Mouse (Mus musculus) stomach, adult 2 months (tissue): Measurements from ENCODE around the gene Rhbdl1. TPM values are rescaled to one million over a fixed set of nuclear protein-coding genes. Genes with fewer than 3 reads are reported as not detected.

Experiments used
- polyA plus RNA-seq: library from polyadenylated mRNA; depleted of rRNA; stranded (reverse); fragments of >200 nt; gene quantifications from 2 replicates; pipeline ENCODE4 v1.2.3, GENCODE M21; 2012; rRNA removed

Rhbdl1 gene
- polyA plus RNA-seq, 1 experiment = 23.2 TPM

Other genes starting within 250 kb of the Rhbdl1 start
- 0.09 and 0.11 TPM in 2 replicates for gene Gng13, start 120.1 kb downstream of the Rhbdl1 start, polyA plus RNA-seq
- gene Chtf18, start 109.9 kb downstream of the Rhbdl1 start, polyA plus RNA-seq = 3.3 TPM in 2 replicates
- 22.5 and 24.8 TPM in 2 replicates for gene Rpusd1, start 109.6 kb downstream of the Rhbdl1 start, polyA plus RNA-seq
- 0.24 and 0.38 TPM in 2 replicates for gene Mslnl, start 101.3 kb downstream of the Rhbdl1 start, polyA plus RNA-seq
- 3.5 and 10.2 TPM in 2 replicates for gene Msln, start 82.9 kb downstream of the Rhbdl1 start, polyA plus RNA-seq
- 7.1 and 8.7 TPM in 2 replicates for gene Narfl, start 63.5 kb downstream of the Rhbdl1 start, polyA plus RNA-seq
- gene Haghl, start 51.6 kb downstream of the Rhbdl1 start, polyA plus RNA-seq = 31.2 and 41.5 TPM in 2 replicates
- 0.18 TPM in 1 of 2 replicates, not detected in the other for gene Ccdc78, start 50.7 kb downstream of the Rhbdl1 start, polyA plus RNA-seq
- gene Fam173a, start 44.4 kb downstream of the Rhbdl1 start, polyA plus RNA-seq = 68.2 and 76.3 TPM in 2 replicates
- 0.63 TPM in 1 of 2 replicates, not detected in the other for gene AC134908.4, start 41.6 kb downstream of the Rhbdl1 start, polyA plus RNA-seq
- 20.0 and 33.4 TPM in 2 replicates for gene Metrn, start 40.2 kb downstream of the Rhbdl1 start, polyA plus RNA-seq
- 3.9 TPM in 2 replicates for gene Fbxl16, start 28.2 kb downstream of the Rhbdl1 start, polyA plus RNA-seq
- gene Wdr24, start 13.7 kb downstream of the Rhbdl1 start, polyA plus RNA-seq = 16.1 and 17.1 TPM in 2 replicates
- 42.8 and 51.7 TPM in 2 replicates for gene Jmjd8, start 8.4 kb downstream of the Rhbdl1 start, polyA plus RNA-seq
- gene Stub1, start 3.9 kb downstream of the Rhbdl1 start, polyA plus RNA-seq = 80.7 and 84.9 TPM in 2 replicates
- gene Gm20683, start 4.5 kb upstream of the Rhbdl1 start, polyA plus RNA-seq = 51.3 and 66.3 TPM in 2 replicates
- 46.7 and 73.7 TPM in 2 replicates for gene Rhot2, start 7.6 kb upstream of the Rhbdl1 start, polyA plus RNA-seq
- gene Wdr90, start 24.2 kb upstream of the Rhbdl1 start, polyA plus RNA-seq = 15.9 and 22.1 TPM in 2 replicates
- gene Mcrip2, start 31.5 kb upstream of the Rhbdl1 start, polyA plus RNA-seq = 114 and 227 TPM in 2 replicates
- 87.6 and 135 TPM in 2 replicates for gene Mettl26, start 37.8 kb upstream of the Rhbdl1 start, polyA plus RNA-seq
- 2.3 and 2.7 TPM in 2 replicates for gene Wfikkn1, start 43.6 kb upstream of the Rhbdl1 start, polyA plus RNA-seq
- 32.5 and 35.9 TPM in 2 replicates for gene Rab40c, start 82.4 kb upstream of the Rhbdl1 start, polyA plus RNA-seq
- 54.4 and 60.1 TPM in 2 replicates for gene Pigq, start 107.6 kb upstream of the Rhbdl1 start, polyA plus RNA-seq
- gene Nhlrc4, start 107.7 kb upstream of the Rhbdl1 start, polyA plus RNA-seq = 0.06 TPM in 1 of 2 replicates, not detected in the other
- gene A930017K11Rik, start 115.3 kb upstream of the Rhbdl1 start, polyA plus RNA-seq = 0.09 TPM in 1 of 2 replicates, not detected in the other
- 31.3 and 34.1 TPM in 2 replicates for gene Capn15, start 148.5 kb upstream of the Rhbdl1 start, polyA plus RNA-seq
- 14.1 and 15.5 TPM in 2 replicates for gene Rab11fip3, start 232.3 kb upstream of the Rhbdl1 start, polyA plus RNA-seq